Mouse (Mus musculus) ovary, postnatal 14 days (tissue): ENCODE data around the gene Bdnf.

Source experiments
- DNase-seq: peaks from one replicate; pipeline ENCODE4 v3.0.0; 2022; ENCODE audit warnings: low spot score

Bdnf gene

GRCm38 (mm10) chr2:109674532-109674931 is at the start of gene Bdnf:
Gene Bdnf, plus strand, starts transcription at chr2:109674700.
- no peak for DNase-seq

- no peak for DNase-seq
These were observed 47.6 kb upstream of the Bdnf start for GRCm38 (mm10) chr2:109626864-109627263.

- no peak for DNase-seq
These were observed 718 bp upstream of the Bdnf start for GRCm38 (mm10) chr2:109673509-109674455.

DNA sequence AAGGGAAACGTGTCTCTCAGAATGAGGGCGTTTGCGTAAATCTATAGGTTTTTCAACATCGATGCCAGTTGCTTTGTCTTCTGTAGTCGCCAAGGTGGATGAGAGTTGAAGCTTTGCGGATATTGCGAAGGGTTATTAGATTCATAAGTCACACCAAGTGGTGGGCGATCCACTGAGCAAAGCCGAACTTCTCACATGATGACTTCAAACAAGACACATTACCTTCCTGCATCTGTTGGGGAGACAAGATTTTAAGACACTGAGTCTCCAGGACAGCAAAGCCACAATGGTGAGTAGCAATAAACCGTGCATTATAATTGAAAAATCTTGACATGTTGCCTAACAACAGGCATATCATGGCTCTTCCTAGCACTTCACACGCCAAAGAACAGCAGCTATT is 551 bp downstream of the Bdnf start:
- DNase-seq, result no peak

DNA sequence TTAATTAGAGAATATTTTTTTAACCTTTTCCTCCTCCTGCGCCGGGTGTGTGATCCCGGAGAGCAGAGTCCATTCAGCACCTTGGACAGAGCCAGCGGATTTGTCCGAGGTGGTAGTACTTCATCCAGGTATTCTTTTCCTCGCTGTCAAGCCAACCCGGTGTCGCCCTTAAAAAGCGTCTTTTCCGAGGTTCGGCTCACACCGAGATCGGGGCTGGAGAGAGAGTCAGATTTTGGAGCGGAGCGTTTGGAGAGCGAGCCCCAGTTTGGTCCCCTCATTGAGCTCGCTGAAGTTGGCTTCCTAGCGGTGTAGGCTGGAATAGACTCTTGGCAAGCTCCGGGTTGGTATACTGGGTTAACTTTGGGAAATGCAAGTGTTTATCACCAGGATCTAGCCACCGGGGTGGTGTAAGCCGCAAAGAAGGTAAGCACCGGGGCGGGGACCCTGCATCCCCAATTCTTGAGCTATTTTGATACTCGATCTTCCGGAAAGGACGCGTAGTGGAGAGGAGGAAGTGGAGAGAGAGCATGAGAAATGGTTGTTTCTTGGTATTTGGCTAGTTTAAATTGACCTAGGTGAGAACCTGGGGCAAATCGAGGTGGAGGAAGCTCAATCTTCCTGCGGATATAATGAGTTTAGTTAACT is 1.6 kb downstream of the Bdnf start:
- peak; percentile 57 for DNase-seq

DNA sequence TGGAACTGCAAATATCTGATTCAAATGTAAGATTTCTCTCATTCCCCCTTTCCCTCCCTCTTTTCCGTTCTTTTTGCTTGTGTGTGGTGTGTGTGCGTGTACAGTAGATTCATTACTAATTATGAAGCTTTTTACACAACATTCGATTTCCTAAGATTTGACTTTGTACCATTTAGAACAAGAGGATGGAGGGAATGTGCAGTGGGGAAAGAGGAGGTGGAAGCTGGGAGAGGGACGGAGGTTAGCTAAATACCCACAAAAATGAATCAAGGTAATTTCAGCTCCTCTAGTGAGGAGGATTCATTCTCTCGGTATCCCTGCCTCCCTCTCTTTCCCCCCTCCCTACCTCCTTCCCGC is 2.1 kb downstream of the Bdnf start:
- no peak for DNase-seq

DNA sequence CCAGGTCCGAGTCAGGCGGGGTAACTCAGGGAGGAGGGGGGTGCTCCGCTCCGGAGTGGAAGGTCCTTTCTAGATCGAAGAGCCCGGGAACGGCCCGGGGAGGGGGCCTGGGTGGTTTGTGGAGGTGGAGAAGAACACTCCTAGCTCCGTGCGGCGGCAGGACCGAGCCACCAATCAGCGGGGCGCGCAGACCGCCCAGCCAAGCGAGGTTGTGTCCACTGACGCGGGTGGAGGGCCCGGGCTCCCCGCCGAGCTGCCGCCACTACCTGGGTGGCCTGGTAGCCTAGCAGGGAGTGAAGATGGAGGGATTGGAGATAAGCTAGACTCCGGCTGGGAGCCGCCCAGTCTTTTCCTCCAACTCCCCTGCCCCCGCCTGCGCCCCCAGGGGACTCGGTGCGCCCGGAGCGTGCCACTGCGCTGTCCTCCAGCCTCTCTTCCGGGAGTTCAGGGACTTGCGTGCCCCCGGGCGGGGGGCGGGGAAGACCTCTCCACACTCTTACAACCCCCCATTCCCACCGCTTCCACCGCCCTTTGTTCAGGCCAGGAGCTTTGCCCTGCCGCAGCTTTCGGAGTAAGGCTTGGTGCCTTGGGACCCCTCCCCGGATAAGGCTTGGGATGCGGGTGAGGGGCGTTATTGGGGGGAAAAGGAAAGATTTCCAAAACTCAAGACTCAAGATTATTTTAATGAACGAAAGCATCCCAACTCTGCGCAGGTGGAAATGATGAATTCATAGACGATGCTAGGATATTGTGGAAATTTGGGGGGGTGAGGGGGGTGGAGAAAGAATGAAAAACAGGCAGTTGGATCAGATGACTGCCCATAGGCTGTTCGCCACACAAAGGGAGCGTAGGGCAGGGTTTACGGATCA is 3.0 kb downstream of the Bdnf start:
- no peak for DNase-seq

- no peak for DNase-seq
These were observed 3.5 kb downstream of the Bdnf start for GRCm38 (mm10) chr2:109678090-109678409.

GRCm38 (mm10) chr2:109678454-109678853 is 4.0 kb downstream of the Bdnf start:
- DNase-seq, result no peak

- no peak for DNase-seq
These were observed 4.9 kb downstream of the Bdnf start for GRCm38 (mm10) chr2:109679446-109679845.

- no peak for DNase-seq
These were observed 6.6 kb downstream of the Bdnf start for GRCm38 (mm10) chr2:109681071-109681470.

- DNase-seq, result no peak
These were observed 14.2 kb downstream of the Bdnf start for GRCm38 (mm10) chr2:109688661-109689060.

GRCm38 (mm10) chr2:109692266-109693177 is 18.0 kb downstream of the Bdnf start:
- no peak for DNase-seq

DNA sequence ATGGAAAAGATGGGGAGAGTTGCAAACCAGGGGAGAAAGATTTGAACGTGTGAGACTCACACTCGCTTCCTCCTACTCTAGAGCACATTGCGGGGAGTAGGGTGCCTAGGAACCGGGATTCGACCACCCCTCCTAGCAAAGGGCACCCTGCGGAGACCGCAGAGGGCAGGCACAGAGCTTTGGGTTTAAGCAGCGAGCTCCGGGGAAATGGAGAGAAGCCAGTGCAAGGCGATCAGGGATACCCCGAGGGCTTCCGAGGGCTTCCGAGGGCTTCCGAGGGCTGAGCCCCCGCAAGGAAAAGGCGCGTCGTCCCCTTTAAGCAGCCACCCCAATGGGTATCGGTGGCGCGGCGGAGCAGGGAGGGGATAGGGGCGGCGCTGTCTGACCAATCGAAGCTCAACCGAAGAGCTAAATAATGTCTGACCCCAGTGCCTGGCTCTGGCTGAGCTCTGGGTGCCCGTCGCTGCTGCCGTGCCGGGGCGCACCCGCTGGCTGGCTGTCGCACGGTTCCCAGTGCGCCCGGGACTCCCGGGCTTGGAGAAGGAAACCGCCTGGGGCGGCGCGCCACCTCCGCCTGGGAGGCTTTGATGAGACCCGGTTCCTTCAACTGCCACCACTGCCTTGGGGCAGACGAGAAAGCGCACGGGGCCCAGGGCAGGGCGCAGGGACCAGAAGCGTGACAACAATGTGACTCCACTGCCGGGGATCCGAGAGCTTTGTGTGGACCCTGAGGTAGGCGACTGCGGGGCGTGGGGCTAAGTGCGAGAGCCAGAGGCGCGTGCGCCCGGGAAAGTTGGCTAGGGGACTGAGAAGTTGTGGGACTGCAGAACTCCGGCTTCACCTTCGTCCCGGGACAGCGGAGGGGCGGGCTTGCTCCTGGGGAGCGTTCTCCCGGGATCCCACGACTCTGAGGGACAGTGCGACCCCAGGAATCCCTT is 18.9 kb downstream of the Bdnf start:
- no peak for DNase-seq

GRCm38 (mm10) chr2:109694116-109694837 is 19.8 kb downstream of the Bdnf start:
- no peak for DNase-seq

DNA sequence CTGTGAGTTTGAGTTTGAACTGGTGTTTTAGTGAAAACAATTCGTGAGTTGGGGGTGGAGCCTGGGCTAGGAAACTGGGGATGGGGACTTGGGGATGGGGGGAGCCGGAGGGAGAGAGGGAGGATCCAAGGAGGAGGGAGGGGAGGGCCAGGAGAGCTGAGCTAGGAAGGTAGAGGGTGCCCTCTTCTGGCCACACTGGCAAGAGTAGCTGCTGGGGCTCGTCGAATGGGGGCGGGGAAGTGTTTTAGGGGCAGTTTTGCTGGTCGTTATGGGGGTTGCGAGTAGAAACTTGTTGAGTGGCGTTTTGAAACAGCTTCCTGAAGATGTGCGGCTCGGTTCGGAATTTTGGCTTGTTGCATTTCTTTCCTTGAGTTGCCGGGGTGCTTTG is 20.3 kb downstream of the Bdnf start:
- peak; percentile 28 for DNase-seq

- DNase-seq, result no peak
These were observed 22.7 kb downstream of the Bdnf start for GRCm38 (mm10) chr2:109697151-109697550.

DNA sequence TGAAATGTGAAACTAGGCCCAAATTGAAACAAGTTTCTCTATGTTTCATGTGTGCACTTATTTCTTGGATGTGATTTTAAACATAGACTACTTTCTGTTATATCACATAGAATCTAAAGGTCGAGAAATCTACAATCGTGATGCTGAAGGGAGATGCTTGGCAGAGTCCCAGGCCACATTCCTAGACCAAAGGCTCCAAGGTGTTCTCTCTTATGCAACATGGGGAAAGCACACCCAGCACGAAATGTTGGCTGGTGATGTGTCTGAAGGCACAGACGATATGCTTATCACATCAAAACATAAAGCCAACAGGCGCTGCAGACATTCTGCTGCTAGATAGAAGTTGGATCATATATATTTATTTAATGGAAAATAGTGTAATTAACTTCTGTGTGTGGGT is 25.8 kb downstream of the Bdnf start:
- DNase-seq, result no peak

- no peak for DNase-seq
These were observed 29.1 kb downstream of the Bdnf start for GRCm38 (mm10) chr2:109703588-109703987.

DNA sequence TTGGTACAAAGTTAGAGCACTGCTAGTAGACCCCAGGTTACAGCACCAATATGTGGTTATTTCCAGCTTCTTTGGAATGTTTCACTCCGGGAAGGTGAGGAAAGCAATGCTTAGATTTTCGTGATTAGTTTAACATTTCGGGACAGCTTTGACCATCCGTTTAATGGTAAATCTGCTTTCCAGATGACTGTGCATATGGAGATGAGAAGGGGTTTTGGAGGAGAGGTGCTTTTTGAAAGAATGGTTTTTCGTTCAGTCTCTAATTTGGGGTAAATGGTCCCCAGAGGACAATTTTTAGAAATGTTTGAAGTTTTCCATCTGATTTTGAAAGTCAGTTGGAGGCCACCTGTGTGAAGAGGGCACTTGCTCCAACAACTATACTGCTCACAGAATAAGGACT is 29.6 kb downstream of the Bdnf start:
- DNase-seq, result no peak
